Mouse (Mus musculus): ENCODE results near the gene Pard3. TPM values are rescaled to one million over a fixed set of nuclear protein-coding genes. Genes with fewer than 3 reads are reported as not detected.

Gene Pard3
- 1 to 10 TPM in 1 of 2 experiments, under 1 TPM in 1; 0.24 to 1.0 TPM for total RNA-seq (2023)

GRCm38 (mm10) chr8:127063551-127064360 lies at the start of gene Pard3:
Pard3 (plus strand) TSS chr8:127063893.

Other genes starting within 250 kb of the Pard3 start
- 10 to 100 TPM; 43.3 to 45.9 TPM for gene Tomm20, start 118.0 kb upstream of the Pard3 start, total RNA-seq (2023)
- 1 to 10 TPM; 6.7 to 8.1 TPM for gene Rbm34, start 92.8 kb upstream of the Pard3 start, total RNA-seq (2023)

Measured in neutrophil, adult 83 days (primary cell).